Mouse (Mus musculus): Measurements from ENCODE around the gene Fmnl1.

Gene Fmnl1

DNA sequence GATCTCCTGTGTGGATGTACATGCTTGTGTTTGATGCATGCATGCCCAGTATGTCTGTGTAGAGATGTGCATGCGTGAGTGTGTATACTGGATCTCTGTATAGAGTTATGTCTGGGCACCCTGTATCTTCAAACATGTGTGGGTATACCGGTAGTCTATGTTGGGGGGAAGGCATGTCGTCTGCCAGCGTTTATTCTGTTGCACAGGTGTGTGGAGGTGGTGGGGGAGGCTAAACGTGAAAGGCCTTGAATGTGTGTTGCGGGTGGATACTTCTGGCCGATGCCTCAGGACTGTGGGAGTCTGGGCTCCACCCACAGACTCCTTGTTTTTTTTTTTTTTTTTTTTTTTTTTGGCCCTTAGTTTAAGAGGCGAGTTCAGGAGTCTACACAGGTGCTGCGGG, 10.4 kb downstream of the Fmnl1 start:
- DNase-seq (ENCODE audit: low spot score in 2 of 2) = no peak

DNA sequence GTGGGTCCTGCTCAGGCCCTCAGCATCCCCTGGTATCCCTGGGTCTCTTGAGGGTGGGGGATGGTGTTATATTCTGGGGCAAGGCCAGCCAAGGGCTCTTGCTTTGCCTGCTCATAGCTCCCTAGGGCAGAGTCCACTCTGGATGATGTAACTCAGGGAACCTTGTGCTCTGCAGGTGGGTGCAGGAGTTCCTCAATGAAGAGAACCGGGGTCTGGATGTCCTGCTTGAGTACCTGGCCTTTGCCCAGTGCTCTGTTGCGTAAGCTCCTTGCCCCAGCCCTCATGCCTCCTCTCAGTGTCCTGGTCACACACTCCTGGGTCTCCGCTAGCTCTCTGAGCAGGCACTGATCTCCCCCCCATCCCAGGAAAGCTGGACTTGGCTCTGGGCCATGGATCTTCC, 11.0 kb downstream of the Fmnl1 start:
- no peak for DNase-seq (ENCODE audit: low spot score in 2 of 2)

DNA sequence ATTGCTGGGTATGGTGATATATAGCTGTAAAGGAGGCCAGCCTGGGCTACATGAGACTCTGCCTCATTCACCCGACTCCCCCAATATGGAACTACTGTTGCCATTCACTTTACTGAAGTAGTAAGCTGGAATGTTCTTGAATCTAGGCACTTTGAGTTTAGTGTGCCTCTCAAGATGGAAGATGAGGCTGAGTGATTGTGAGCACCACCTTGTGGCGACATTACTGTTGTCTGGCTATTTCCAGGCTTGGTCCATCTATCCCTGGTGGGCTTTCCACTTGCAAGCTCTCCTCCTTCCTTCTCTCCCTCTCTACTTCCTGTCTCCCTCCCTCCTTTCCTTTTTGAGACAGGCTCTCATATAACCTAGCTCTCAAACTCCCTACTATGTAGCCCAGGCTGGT, 14.0 kb downstream of the Fmnl1 start:
- no peak for DNase-seq (ENCODE audit: low spot score in 2 of 2)

DNA sequence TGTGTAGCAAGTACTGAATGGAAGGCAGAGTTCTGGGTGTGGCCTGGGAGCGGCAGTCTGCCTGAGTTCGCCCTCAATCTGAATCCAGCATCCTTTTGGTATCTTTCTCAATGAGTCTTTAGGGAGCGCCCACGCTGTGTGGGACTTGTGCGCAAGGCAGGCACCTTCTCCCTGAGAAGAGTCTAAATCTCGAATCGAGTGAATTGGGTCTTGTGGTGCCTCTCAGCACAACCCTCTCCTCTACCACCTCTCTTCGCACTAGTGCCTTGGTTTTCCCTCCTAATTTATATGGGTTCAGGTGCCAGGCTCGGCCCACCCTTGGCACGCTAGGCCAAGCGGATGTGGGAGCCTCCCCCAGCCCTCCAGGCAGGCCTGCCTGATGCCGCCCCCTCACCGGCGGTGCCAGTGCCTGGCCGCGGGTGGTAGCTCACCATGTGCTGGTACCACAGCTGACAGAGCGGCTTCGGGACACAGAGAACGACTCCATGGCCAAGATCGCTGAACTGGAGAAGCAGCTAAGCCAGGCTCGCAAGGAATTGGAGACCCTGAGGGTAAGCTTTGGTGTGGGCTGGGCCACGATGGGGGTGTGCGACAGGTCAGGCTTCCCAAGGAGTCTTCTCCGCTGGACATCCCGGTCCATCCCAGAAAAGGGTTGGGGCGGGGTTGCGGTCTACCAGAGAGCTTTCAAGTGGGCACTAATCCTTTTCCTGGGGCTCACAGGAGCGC, 21.5 kb downstream of the Fmnl1 start:
- DNase-seq (ENCODE audit: low spot score in 2 of 2) = no peak

DNA sequence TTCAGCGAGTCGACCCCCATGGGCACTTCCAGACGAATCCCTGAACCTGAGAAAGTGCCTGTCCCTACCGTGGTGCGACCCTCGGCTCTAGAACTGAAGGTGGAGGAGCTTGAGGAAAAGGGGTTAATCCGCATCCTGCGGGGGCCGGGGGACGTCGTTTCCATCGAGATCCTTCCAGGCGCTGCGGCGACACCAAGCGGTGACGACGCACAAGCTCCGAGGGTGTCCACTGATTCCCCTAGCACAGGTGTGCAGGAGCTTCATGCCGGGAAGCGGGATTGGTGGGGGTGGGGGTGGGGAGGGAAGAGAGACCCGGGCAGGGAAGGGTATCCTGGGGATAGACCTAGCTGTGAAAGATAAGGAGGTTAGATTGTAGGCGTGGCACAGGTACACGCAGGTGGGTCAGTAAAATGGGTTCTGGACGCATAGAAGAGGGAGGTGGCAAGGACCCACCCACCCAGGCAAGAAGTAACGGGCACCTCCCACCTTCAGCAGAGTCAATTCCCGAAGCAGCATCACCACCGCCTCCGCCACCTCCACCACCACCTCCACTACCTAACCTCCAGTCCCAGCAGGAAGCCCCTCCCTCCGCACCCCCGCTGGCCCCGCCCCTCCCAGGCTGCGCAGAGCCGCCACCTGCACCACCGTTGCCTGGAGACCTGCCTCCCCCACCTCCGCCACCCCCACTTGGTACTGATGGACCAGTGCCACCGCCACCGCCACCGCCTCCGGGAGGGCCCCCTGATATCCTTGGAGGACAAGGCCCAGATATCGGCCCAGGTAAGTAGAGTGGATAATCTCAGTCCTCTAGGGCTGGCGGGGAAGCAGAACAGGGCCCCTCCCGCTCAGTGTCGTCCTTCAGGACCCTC, 22.3 kb downstream of the Fmnl1 start:
- DNase-seq (ENCODE audit: low spot score in 2 of 2) = no peak

DNA sequence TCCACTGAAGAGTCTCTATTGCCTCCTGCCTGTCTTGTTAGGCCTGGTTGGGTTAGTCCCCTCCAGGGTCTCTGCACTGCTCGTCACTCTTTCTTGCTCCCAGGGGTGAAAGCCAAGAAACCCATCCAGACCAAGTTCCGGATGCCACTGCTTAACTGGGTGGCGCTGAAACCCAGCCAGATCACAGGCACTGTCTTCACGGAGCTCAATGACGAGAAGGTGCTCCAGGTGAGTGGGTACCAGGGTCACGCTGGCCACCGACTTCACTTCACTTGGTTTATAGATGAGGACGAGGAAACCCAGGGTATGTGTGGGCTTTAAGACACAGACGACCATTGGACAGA, 22.9 kb downstream of the Fmnl1 start:
- DNase-seq (ENCODE audit: low spot score in 2 of 2) = no peak

DNA sequence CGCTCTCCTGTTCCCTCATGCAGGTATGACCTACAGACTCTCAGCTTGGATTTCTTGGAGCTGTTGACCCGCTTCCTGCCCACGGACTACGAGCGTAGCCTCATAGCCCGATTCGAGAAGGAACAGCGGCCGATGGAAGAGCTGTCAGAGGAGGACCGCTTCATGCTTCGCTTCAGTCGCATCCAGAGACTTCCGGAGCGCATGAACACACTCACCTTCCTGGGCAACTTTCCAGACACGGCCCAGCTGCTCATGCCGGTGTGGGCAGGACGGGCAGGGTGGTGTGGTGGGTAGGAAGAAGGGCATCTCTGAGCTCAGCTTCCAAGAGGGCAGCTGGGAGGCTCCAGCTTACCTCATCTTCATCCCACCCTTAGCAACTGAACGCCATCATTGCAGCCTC, 24.3 kb downstream of the Fmnl1 start:
- no peak for DNase-seq (ENCODE audit: low spot score in 2 of 2)

DNA sequence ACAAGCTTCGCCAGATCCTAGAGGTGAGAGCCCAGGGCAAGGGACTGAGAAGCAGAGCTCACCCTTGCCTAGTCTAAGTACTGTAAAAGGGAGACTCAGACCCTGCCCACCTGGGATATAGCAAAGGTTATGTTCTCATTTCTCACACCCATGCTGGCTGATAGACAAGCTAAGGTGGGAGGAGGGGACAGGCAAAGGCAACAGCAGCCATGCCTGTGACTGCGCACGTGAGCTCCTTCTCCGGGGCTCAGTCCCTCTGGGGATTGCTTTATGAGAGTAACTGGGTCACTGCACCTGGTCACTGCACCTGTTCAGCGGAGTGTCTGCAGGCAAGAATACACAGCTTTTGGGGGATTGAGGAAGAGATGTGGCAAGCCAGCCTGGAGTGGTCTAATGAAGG, 24.7 kb downstream of the Fmnl1 start:
- no peak for DNase-seq (ENCODE audit: low spot score in 2 of 2)

DNA sequence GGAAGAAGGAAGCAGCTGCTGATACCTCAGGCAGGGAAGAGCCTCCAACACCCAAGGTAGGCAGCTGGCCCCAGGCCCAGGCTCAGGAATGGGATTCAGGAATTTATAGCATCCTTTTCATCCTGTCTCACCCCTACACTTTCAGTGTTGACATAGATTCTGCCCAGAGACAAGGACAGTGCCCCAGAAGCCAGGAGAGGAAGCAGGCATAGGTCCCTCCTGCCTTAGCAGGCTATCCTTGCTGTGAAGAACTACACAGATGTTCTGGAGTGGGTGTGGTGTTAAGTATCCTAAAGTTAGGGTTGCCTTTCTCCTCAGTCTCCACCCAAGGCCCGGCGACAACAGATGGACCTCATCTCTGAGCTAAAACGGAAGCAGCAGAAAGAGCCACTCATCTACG, 26.4 kb downstream of the Fmnl1 start:
- DNase-seq (ENCODE audit: low spot score in 2 of 2) = no peak

DNA sequence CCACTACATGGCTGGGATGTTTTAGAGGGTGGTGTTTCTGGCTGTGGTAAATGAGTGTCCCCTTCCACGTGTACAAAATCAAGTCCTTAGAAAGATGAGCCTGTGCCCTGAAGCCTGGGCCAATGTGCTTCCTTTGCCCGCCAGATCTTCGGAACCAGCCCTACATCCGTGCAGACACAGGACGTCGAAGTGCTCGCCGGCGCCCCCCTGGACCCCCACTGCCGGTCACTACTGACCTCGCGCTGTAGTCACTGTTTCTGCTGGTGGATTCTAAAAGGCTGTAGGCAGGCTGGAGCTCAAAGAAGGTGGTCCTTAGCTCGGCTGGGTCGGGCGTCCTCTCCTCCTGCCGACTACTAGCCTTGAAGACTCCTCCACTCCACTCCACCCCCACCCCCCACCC, 27.4 kb downstream of the Fmnl1 start:
- DNase-seq (ENCODE audit: low spot score in 2 of 2) = no peak

DNA sequence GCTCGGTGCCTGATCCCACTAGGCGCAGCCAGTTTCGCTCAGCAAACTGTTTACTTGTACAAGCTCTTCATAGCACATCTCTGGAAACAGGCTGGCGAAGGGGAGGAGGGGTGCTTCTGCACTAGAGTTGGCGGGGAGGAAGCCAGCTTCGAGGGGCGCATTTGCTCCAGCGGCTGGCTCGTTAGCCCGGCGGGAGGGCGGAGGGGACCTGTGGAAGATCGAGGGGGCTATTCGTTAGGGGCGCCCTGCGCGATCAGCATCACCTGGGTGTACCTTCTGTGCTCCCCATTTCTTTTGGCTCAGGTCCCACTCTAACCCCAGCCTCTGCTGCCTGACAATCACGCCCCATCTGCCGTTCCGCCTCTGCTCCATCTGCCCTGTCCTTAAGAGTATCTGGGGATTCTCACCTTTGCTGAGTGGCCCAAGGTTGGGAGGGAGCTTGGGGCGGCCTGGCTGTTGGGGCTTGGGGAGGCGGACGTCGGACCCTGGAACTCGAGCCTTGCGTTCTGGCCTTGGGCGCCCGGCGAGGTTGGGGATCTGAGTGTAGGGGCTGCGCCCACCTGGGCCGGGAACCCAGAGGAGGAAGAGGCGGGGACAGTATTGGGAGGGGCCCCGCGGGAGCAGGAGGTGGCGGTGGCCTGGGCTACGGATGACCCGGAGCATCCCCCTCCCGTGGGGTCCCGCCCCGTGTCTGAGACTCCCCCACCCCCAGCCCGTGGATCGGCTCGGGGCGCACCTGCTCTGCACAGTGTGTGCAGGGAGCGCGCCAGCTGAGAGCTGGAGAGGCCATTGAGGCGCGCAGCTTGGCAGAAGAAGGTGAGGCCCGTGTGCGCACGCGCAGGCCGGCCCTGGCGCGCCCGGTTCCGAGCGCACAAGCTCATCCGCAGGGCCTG, 28.2 kb downstream of the Fmnl1 start:
- no peak for DNase-seq (ENCODE audit: low spot score in 2 of 2)

DNA sequence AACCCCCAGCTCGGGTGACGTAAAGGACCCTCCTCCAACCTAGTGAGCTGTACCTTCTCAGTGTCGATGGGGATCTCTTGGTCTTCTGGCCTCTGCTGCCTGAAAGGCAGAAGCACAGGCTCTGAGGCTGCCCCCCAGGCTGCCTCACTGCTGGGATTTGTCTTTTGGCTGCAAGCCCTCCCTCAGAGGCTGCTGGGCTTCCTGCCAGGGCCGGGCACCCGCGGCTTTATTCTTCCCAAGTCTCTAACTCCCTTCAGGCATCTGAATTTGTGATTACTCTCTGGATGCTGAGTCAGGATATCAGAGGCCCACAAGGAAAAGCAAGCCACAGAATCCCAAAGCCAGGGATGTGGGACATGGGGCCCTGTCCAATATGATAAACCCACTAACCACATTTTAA, 30.8 kb downstream of the Fmnl1 start:
- no peak for DNase-seq (ENCODE audit: low spot score in 2 of 2)

DNA sequence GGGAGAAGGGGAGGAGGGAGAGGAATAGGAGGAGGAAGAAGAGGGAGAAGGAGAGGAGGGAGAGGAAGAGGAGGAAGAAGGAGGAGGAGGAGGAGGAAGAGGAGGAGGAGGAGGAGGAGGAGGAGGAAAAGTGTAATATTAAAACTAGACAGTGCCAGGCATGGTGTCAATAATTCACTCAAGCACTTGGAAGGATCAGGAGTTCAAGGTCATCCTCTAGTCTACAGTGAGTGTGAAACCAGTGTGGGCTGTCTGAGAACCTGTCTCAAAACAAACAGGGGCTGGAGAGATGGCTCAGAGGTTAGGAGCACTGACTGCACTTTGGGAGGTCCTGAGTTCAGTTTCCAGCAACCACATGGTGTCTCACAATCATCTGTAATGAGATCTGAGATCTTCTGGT, 31.5 kb downstream of the Fmnl1 start:
- no peak for DNase-seq (ENCODE audit: low spot score in 2 of 2)

DNA sequence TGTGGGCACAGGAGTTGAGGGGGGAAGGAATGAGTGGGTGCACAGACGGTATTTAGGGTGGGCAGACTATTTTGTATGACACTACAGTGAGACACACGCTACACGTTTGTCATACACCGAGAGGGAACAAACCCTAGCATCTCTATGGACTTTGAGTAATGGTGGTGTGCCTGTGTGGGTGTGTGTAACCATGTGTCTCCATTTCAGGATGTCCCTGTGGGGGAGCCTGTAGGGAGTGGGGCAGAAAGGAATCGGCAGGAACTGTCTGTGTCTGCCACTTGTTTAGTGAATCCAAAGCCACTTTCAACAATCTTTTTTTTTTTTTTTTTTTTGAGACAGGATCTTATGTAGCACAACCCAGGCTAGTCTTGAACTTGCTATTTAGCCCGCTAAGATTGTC, 35.3 kb downstream of the Fmnl1 start:
- DNase-seq (ENCODE audit: low spot score in 2 of 2) = no peak

DNA sequence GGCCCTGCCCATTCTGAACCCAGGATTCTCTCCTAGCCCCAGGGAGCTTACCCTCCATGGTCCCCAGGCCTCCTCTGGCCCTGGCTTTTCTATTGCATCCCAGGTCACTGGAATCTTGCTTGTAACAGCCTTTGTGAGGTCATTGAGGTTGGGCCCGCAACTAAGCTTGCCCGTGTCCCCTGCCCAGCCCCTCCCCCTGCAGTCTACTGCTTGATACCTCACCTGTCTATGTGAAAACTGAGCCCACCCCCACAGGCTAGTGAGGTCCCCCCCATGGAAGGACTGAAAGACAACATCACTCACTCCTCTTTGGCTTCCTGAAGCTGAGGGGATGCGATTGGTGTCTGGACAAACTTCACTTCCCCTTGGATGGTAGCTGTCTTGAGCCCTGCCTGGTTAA, 37.6 kb downstream of the Fmnl1 start, which contains the start of gene 1700023F06Rik:
Gene 1700023F06Rik, minus strand, starts transcription at position 101 of the 400 bp plus-strand sequence.
- no peak for DNase-seq (ENCODE audit: low spot score in 2 of 2)

DNA sequence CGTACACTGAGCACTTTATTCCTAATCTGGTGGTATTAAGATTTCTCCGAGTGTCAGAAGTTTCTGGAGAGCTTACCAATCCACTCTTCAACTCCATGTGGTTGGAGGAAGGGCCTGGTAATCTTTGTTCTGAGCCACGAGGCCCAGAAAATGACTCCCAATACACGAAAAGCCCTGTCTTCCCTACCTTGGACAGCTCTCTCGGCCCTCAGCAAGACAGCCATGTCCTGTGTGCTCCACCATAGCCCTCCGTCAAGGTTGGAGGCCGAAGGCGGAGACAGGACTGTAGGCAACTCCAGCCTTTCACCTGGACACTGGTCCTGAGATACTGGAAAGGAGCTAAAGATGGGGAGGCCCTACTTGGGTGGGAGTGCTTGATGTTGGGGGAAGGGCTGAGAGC, 39.4 kb downstream of the Fmnl1 start:
- no peak for DNase-seq (ENCODE audit: low spot score in 2 of 2)

DNA sequence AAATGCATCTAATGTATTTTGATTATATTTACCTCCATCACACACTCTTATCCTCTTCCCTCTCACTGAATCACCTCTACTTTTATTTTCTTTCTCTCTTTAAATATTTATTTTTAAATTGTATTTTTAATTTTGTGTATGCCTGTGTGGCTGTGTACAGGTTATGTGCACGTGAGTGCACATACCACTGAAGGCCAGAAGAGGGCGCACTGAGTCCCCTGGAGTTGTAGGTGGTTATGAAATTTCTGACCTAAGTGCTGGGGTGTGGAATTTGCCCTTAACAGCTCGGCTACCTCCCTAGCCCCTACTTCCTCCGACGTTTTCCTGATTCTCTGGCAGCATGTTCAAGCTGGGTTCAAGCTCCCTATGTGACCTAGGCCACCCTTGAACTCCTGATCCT, 42.8 kb downstream of the Fmnl1 start:
- DNase-seq (ENCODE audit: low spot score in 2 of 2) = no peak

DNA sequence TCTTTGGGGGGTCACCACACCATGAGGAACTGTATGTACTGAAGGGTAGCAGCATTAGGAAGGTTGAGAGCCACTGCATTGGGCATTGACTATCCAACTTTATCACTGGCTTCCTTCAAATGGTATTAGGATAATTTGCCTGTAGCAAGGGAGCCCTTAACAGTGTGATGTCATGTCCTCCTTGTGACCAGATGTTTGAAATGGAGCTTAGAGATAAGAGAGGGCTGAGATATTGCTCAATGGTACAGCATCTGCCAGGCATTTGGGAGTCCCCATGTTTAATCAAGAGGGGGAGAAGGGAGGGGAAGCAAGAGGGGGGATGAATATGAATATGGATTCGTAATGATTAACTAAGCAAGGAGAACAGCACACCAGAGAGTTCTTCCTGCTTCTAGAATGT, 44.4 kb downstream of the Fmnl1 start:
- DNase-seq (ENCODE audit: low spot score in 2 of 2) = no peak

DNA sequence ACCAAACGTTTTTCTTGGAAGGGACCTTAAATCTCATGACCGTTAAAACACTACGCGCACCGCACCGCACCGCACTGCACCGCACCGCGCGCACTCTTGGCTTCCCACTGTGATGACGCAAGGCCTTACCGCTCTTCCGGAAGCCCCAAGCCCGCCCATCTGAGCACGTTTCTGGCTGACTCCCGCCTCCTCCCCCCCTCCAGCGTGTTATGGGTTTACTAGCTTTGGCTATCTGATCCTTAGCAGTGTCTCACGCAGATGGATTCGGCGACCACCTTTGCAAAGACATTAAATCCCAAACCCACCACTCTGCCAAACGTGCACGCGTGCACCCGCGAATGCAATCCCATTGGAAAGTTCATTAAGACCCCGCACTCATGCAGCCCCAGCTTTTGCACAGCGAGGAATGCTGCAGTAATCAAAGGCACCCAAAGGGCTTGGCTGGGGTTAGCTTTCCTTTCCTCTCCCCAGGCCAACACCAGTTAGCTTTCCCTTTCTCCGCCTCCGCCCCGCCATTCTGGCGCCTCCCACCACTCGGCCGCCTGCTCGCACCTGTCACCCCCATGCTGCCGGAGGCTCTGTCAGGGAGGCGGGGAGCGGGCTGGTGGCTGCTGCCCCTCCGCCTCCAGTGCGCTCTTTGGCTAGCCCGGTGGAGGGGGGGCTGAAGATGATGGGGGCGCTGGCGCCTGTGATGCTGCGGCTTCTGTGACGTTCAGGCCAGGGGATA, 47.0 kb downstream of the Fmnl1 start, which contains the start of gene Spata32:
Gene Spata32, minus strand, starts transcription at position 643 of the 727 bp plus-strand sequence.
- peak in 1 of 2 experiments; percentile 32 for DNase-seq (ENCODE audit: low spot score in 2 of 2)

DNA sequence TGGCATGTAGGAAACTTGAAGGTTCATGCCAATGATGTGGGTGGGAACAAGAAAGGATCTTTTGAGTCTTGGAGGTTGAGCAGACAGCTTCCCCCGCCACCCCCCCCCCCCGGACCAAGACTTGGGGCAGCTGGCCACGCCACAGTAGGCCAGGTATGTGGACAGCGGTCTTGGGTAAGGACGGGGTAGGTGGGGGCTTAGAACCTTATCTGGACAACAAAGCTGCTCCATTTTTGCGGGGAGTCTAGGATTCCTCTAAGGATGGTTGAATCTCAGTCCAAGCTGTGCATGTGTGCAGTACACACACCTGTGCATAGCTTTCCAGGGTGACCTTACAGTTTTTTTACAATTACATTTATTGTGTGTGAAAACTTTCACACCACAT, 47.6 kb downstream of the Fmnl1 start:
- no peak for DNase-seq (ENCODE audit: low spot score in 2 of 2)

DNA sequence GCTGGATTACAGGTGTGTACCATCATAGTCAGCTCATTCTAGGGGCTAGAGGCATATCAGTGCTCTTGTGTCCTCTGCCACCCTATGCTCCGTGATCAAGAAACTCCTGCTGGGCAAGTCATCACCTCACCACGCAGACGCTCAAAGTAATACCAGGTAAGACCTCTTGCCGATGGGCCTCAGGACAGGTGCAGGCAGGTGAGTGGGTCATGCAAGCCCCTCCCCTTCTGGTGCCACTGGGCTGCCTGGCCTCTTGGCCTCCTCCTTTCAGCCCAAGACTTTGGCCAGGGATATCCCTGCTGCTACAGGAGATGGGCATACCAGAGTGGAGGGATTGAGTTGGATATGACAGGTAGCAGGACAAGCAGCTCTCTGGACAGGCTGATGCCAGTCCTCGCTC, 48.4 kb downstream of the Fmnl1 start:
- DNase-seq (ENCODE audit: low spot score in 2 of 2) = no peak

DNA sequence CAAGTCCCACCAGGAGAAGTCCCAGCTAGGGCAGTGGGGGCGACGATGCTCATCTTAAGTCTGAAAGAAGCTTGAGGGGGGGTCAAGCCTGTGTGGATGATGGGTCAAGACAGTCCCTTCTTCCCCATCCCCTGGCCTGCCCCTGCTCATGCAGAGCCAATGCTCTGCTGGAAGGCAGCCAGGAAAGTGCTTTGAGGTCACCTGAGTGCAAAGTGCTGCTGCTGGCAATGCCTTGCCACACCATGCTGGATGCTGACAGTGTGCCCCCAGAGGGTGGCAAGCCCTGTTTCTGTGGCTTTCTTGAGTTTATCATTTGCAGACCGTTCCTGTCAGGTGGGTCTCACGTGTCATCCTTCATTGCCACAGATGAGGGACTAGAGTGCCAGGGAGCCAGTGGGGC, 49.1 kb downstream of the Fmnl1 start:
- no peak for DNase-seq (ENCODE audit: low spot score in 2 of 2)
